Mouse (Mus musculus): Measurements from ENCODE around the gene Eef1akmt2.
A peak's percentile ranks its signal among the peaks of the same experiment; 100 is the strongest.

Eef1akmt2 gene

DNA sequence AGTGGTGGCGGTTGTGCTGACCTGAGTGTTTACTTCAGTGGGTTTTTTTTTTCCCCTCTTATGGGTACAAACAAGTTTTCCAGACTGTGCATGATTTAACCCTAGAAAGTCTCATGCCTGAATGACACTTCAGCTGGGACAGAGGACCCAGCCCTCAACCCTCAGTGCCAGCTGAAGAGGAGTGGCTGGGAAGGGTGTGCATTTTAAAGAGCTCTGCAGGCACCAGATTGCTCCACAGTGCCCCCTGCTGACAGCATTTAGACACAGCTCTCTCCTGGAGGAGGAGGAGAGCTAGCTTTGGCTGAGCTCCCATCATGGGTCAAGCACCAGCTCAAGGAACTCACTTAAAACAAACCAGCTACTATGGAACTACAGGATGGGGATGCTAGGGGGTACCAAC is 41.6 kb downstream of the Eef1akmt2 start:
- DNase-seq (ENCODE audit: low read depth): peak; percentile 87

DNA sequence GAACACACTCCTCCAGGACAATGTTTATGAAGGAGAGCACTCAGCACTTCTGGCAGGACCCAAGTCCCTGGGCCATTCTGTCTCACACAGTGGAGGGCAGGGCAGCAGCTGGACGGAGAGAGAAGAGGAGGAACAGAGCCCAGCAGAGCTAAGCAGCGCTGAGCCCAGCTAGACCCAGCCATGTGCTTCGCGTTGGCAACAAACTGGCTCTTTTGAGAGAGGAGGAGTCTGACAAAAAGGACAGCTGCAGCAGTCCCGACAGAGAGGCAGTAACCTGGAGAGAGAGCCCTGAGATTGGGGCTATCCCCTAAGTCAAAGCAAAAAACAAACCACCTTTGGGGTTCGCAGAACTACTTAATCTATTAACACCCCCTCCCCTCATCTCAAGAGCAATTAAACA is 42.1 kb downstream of the Eef1akmt2 start:
- no peak for DNase-seq (ENCODE audit: low read depth)

DNA sequence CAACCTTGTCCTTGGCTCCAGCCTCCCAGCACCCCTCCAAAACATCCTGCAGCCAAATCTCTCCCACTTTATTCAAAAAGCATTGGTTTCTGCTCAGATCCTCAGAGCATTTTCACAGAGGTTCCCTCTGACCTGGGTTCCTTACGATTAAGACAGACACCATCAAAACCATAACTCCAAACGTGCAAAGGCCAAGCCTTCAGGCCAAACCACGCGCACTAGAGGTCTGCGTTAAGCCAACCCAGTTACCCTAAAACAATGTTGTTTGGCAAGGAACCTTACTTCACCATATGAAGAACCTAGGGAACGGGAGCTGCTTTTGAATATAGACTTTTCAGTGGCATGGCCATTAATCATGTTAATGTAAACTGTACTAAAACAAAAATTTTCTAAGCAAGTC is 42.8 kb downstream of the Eef1akmt2 start:
- DNase-seq (ENCODE audit: low read depth): no peak

GRCm38 (mm10) chr7:132808841-132809682 is 43.4 kb downstream of the Eef1akmt2 start:
- no peak for DNase-seq (ENCODE audit: low read depth)

- no peak for DNase-seq (ENCODE audit: low read depth)
Observed at GRCm38 (mm10) chr7:132808051-132808796, 44.2 kb downstream of the Eef1akmt2 start.

DNA sequence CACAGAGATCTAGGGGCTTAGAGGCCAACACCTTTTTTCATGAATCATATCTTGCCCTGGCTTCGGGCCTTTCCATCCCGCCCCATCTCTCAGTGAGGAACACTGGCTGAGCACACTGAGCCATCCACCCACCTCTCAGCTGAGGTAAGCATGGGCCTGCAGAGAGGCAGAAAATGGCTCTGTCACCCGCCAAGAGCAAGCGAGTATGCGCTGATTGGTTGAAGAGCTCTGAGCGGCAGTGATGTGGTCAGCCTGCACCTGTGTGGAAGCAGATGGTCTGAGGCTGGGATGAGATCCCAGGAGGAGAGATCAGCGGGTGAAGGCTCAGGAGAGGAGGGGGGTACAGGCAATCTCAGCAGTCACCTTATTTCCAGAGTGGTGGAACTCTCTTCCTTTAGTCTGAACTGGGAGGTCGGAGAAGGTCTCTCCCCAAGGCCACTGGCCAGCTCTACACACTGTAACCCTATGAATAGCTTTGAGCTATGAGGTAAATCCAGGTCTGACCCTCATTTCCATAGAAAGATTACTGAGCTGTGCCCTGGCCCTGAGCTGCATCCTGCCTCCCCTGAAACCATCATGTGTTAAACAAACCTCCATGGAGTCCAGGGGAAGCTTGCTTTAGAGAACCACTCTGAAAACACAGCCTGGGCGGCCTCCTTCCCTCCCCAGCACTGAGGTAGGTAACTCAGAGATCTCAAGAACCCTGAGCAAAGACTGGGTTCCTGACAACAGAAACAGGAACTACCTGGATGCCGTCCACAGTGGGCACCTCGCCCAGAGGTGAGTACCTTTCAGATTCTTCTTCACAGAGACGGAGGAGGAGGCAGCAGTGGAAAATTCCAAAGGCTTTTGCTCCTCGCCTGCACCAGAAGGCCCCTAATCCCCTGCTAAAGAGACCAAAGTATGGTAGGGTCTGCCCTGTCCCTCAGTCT is 45.3 kb downstream of the Eef1akmt2 start:
- no peak for DNase-seq (ENCODE audit: low read depth)

DNA sequence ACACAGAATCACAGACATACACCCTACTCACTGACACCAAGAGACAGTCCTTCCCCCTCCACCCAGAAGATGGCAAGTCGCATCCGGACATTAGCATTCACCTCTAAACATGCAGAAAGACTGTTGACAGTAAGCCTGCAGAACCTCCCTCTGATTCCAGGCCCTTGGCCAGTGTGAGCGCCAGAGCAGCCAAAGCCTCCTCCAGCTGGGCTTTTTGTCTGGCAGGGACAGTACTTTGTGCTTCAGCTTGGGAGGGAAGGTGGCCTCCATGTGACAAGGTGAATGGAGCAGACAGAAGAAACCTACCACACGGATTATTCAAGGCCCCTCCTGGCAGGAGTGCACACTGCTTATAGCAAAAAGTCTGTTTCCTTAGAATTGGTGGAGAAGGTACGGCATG is 46.2 kb downstream of the Eef1akmt2 start:
- no peak for DNase-seq (ENCODE audit: low read depth)

GRCm38 (mm10) chr7:132804951-132805350 is 47.5 kb downstream of the Eef1akmt2 start:
- no peak for DNase-seq (ENCODE audit: low read depth)

GRCm38 (mm10) chr7:132804461-132804860 is 48.0 kb downstream of the Eef1akmt2 start:
- DNase-seq (ENCODE audit: low read depth): no peak

GRCm38 (mm10) chr7:132803962-132804361 is 48.5 kb downstream of the Eef1akmt2 start:
- no peak for DNase-seq (ENCODE audit: low read depth)

GRCm38 (mm10) chr7:132803336-132803735 is 49.1 kb downstream of the Eef1akmt2 start:
- no peak for DNase-seq (ENCODE audit: low read depth)

DNA sequence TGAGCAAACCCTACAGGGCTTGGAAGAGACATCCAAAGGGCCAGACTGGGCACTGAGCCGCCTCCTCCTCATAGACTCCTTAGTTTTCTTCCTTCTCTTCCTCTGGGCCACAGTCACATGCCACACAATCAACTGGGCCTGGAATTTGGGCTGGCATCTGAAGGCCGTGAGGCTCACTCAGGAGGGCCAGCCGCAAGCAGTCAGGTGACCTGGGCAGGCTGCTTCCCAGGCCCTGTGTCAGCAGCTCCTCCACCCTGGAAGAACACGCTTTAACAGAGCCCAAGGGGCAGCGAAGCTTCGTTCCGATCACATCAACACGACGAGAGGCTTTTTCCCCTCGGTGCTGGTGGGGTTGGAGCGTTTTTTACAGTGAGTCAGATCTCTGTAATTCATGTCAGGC is 49.8 kb downstream of the Eef1akmt2 start:
- DNase-seq (ENCODE audit: low read depth): peak; percentile 92

DNA sequence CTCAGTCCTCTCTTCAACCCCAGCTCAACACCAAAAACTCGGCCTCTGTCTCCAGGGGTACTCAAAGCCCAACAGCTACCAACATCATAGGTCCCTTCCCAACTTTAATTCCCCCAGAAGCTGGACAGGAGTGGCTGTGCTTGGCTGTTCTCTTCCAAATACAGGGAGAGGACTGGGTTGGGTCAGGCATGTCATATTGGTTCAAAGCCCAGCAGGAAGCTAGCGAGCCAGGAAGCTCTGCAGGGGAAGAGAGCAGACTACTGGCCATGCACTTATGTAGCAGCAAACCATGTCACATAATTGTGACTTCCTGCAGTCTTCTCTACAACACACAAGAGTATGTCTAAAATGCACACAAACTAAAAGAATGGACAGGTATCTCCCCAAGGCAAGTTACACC is 50.4 kb downstream of the Eef1akmt2 start:
- no peak for DNase-seq (ENCODE audit: low read depth)

- no peak for DNase-seq (ENCODE audit: low read depth)
Observed at GRCm38 (mm10) chr7:132801509-132801908, 51.0 kb downstream of the Eef1akmt2 start.

- no peak for DNase-seq (ENCODE audit: low read depth)
Observed at GRCm38 (mm10) chr7:132800868-132801267, 51.6 kb downstream of the Eef1akmt2 start.

DNA sequence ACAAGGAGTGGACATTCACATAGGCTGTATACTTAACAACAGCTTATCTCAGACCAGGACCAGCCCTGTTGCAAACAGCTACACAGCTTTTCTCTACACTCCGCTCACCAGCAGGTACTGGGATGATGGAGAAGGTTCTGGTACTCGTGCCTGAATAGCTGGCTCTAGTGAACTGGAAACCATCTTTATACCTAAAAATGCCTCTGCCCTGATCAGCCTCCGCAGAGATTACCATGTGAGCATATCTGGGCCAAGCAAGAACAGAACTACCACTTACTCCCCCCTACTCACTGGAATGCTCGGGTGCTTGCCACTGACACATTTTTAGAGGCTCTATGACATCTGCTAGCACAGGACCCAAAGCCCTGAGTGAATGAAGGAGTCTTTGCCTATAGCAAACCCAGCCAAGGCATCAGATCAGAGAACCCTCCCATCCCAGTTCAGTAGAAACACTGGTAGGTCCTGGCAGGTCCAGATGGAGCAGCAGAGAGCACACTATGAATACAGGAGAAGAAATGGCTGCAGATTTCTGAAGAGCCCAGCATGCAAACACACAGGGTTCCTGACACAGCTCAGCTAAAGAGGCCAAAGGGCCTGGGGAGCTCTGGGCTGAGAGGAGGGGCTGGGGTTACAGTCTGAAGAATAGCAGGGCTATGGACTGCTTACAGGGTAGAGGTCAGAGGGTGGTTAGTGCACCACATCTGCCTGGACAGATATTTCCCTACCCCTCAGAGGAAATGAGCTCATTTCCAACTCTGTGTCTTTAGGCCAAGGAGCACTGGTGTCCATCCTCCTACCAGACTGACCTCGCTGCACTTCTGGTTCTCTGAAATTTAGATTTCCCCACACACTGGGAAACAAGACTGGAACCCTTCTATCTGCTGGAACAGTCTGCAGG is 53.1 kb downstream of the Eef1akmt2 start:
- no peak for DNase-seq (ENCODE audit: low read depth)

DNA sequence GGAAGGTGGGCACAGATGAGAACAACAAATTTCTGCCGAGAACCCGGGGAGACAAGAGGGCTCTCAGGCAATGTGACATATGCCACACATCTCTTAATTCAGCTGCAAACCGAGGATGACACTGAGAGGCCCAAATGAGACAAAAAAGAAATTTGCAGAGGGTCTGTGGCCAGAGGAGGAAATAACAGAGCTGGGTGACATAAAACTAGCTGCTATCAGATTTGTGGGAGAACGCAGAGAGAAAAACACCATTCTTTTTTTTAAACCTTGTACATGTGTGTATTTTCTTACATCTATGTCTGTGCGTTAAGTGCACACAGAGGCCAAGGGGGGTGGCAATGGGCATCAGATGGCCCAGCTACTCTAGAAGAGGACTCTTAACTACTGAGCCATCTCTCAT is 57.3 kb downstream of the Eef1akmt2 start:
- DNase-seq (ENCODE audit: low read depth): no peak

DNA sequence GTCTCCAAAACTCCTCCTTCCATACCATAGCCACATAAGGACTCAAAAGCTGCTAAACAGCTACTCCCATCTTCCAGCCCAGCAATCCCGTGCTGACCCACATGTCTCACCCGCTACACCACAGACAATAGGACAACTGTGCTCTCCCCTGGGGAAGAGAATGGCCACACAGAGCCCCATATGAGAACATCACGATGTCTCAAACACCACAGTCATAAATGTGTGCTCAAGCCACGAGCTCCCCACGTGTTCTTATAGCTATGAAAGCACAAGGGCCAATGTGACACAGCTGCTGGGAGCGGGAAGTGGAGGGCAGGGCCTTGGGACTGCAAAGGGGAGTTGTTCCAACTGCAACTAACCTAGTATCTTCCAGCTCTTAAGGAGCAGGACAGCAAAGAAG is 59.0 kb downstream of the Eef1akmt2 start:
- no peak for DNase-seq (ENCODE audit: low read depth)

DNA sequence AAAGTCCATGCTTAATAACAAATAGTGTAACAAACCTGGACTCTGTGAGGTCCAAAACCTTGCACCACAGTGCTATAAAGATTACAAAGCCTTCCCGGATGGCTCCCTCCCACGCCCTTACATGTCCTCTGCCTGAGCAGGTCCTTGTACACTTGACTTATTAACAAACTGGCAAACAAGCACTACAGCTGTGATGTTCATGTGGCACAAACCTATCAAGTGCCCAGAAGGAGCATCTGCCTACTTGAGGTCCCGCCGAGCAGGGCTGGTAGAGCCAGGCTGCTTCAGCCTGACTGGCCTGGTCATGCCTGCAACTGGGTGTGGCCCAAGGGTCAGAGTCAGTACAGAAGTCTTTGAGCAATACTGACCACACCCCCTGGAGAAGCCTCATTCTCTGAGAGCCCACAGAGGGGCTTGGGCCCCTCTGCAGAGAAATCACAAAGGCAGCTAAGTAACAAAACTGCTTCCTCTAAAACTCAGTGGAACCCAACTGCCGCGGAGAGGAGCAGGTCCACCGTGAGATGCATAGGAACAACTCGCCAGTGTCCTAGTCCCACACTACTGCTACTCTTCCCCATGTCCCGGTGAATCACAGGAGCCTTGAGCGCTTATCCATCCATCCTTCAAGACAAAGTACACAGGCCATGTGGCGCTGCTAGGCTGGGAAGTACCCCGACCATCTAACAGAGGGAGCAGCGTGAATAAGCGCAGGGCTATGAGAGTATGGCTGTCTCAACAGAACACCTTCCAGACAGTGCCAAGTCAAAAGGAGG is 61.8 kb downstream of the Eef1akmt2 start:
- DNase-seq (ENCODE audit: low read depth): no peak

DNA sequence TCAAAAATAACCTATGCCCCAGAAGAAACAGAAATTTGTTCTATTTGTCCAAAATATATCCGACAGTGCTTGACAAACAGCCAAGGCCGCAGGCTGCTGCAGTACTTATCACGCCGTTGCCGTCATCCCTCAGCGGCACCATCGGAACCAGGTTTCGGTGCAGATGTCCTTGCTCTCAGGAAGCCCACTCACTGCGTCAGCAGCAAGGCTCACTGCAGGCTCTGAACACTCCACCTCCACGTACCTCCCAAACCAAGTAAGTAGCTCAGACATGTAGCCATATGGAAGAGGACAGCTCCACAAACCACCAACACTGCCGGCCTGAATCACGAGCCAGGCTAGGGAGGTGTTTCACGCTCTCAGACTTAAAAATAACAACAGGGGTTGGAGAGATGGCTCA is 63.6 kb downstream of the Eef1akmt2 start:
- no peak for DNase-seq (ENCODE audit: low read depth)
